In the genomic region with DNA sequence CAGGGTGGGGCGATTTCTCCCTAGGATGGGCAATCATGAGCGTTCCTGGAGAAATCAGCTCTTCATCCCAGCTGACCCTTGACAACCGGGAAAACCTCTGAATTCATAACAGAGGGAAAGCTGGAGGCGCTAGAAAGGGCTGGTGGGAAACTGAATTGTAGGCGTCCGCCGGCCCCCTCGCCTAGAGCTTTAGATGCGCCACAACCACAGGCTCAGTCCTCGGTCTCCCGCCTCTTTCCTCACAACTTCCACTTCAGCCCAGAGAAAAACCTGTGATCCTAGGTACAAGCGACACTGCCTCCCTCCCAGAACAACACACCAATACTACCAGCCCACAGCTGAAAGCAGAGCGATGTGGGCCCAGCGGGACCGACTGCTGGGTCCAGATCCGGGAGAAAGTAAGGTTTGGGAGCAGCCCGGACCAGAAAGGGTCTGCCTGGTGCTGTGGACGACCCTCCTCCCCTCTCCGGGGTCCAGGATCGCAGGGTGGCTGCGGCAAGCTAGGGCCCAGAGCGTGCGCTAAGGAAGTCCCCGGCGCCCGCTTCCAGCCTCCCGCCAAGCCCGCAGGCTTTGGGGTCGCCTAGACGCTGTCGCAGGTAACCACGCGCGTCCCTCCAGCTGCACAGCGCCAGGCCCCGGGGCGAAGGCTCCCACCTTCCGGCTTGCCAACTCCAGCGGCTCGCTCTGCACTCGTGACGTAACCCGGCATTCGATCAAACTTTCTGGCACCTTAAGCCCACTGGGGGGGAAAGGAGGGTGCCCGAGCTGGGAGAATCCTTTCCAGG, we compare ENCODE assay signal across 7 mouse cellular contexts. TPM values are rescaled to one million over a fixed set of nuclear protein-coding genes. Genes with fewer than 3 reads are reported as not detected.
DNase-seq lines count a peak whose midpoint lies in the region; ATAC-seq and TF ChIP-seq lines count a peak whose summit lies in the region.

No protein-coding gene starts in this region.

- POLR2A ChIA-PET in Patski (lab: Charles Lee), result interaction anchor here (0.6 to 1.8 kb wide), 4 partner anchors 11 to 25 kb away, joined by 3 to 9 read pairs (median 5); no protein-coding TSS in a partner anchor

- peak overlapping the region; percentile 78 for H3K27ac ChIP-seq in left cerebral cortex, adult 2 months
- peak overlapping the region; percentile 92 for H3K27ac ChIP-seq in midbrain, embryonic 11.5 days (ENCODE audit: low read depth, low read length)
- H3K27ac ChIP-seq in stomach, embryonic 14.5 days (ENCODE audit: low read length), result peak overlapping the region; percentile 95; the same call in 1 of the 2 replicates

- intact Hi-C loops in heart, postnatal 10 days (cut with DNase I), result loop anchor here (5.0 to 10.0 kb wide), 5 partner anchors 92 to 575 kb away; no protein-coding TSS in a partner anchor
- intact Hi-C loops in left cerebral cortex, adult 2 months (cut with DNase I), result loop anchor here (5.0 to 10.0 kb wide), 5 partner anchors 133 to 585 kb away; no protein-coding TSS in a partner anchor

- H3K9me3 ChIP-seq in E14TG2a.4 (ENCODE audit: low read length), result no peaks in the 10 kb centered on the region
- H3K9me3 ChIP-seq in midbrain, embryonic 11.5 days (ENCODE audit: control insufficient read depth, low read length), result no peaks in the 10 kb centered on the region
- no peaks in the 10 kb centered on the region for H3K9me3 ChIP-seq in stomach, embryonic 14.5 days (ENCODE audit: control insufficient read depth, low read depth, low read length)

- ATAC-seq in Patski, result peak; percentile 1
- no peak for ATAC-seq in midbrain, embryonic 11.5 days (ENCODE audit: low FRiP score)
- no peak for ATAC-seq in stomach, embryonic 14.5 days (ENCODE audit: insufficient number of reproducible peaks, insufficient read depth, low FRiP score, low read depth)

- no peak for TF ChIP-seq CTCF in E14TG2a.4 (conservative IDR thresholded peaks at IDR 0.05; ENCODE audit: low read length)
- TF ChIP-seq CTCF in Patski (IDR thresholded peaks at IDR 0.05), result no peak
- TF ChIP-seq CTCF in left cerebral cortex, adult 2 months (IDR thresholded peaks at IDR 0.05), result no peak

- H3K36me3 ChIP-seq in E14TG2a.4 (ENCODE audit: insufficient read depth, low read length), result no peaks in the 10 kb centered on the region
- no peaks in the 10 kb centered on the region for H3K36me3 ChIP-seq in midbrain, embryonic 11.5 days (ENCODE audit: control insufficient read depth, insufficient read depth, low read length)
- H3K36me3 ChIP-seq in stomach, embryonic 14.5 days (ENCODE audit: control insufficient read depth, insufficient read depth, low read length), result no peaks in the 10 kb centered on the region

- peaks cover 27% of the 10 kb centered on the region for H3K4me1 ChIP-seq in E14TG2a.4 (replicated peaks; ENCODE audit: low read depth, low read length)
- H3K4me1 ChIP-seq in midbrain, embryonic 11.5 days (ENCODE audit: control insufficient read depth, insufficient read depth, low read length), result peaks cover 10% of the 10 kb centered on the region; the same call in 1 of the 2 replicates
- H3K4me1 ChIP-seq in stomach, embryonic 14.5 days (ENCODE audit: control insufficient read depth, insufficient read depth, low read length), result peaks cover 9% of the 10 kb centered on the region; the same call in 1 of the 2 replicates

- H3K27me3 ChIP-seq in E14TG2a.4 (ENCODE audit: insufficient read depth, low read length) (peaks cover 51% of the 10 kb centered on the region), Patski (no peaks in the 10 kb centered on the region)
- peaks cover 9% of the 10 kb centered on the region for H3K27me3 ChIP-seq in midbrain, embryonic 11.5 days (ENCODE audit: control insufficient read depth, insufficient read depth, low read length)
- no peaks in the 10 kb centered on the region for H3K27me3 ChIP-seq in stomach, embryonic 14.5 days (ENCODE audit: control insufficient read depth, insufficient read depth, low read length)

- in situ Hi-C loops in Patski (cut with MboI; ENCODE audit: low pct_unique_long_range_greater_than_20kb), result loop anchor here (10.0 kb wide), 2 partner anchors 275 to 575 kb away; no protein-coding TSS in a partner anchor

- H3K4me3 ChIP-seq in E14TG2a.4 (replicated peaks; ENCODE audit: low read length), result peak overlapping the region; percentile 83
- peak overlapping the region; percentile 65 for H3K4me3 ChIP-seq in left cerebral cortex, adult 2 months
- peak overlapping the region; percentile 88 for H3K4me3 ChIP-seq in midbrain, embryonic 11.5 days (ENCODE audit: low read depth, low read length)
- peak overlapping the region; percentile 70 for H3K4me3 ChIP-seq in stomach, embryonic 14.5 days (ENCODE audit: low read depth, low read length)

- CTCF ChIA-PET in Patski (lab: Charles Lee), result interaction anchor here (0.8 to 1.3 kb wide), 3 partner anchors 11 to 312 kb away, joined by 3 read pairs; no protein-coding TSS in a partner anchor

- WGBS in midbrain, embryonic 11.5 days, result under 1% methylated on average over 45 of the region's 45 CpGs
- WGBS in stomach, embryonic 14.5 days, result under 1% methylated on average over 45 of the region's 45 CpGs

- peak overlapping the region; percentile 96 for H3K4me2 ChIP-seq in midbrain, embryonic 11.5 days
- H3K4me2 ChIP-seq in stomach, embryonic 14.5 days (replicated peaks; ENCODE audit: low read depth, low read length), result peak overlapping the region; percentile 97

- DNase-seq in Patski (ENCODE audit: low read depth, low spot score), result no peak
- peak; percentile 70 for DNase-seq in embryo, embryonic 9.5 days (ENCODE audit: extremely low spot score)
- DNase-seq in heart, postnatal 10 days, result peak; percentile 59 to 66
- DNase-seq in left cerebral cortex, adult 2 months (ENCODE audit: extremely low spot score in 1 of 2, low spot score in 2 of 2), result peak; percentile 23 to 52
- peak; percentile 97 for DNase-seq in midbrain, embryonic 11.5 days (ENCODE audit: low spot score, missing footprints)

- peak overlapping the region; percentile 96 for H3K9ac ChIP-seq in midbrain, embryonic 11.5 days (ENCODE audit: low read length)
- H3K9ac ChIP-seq in stomach, embryonic 14.5 days (replicated peaks; ENCODE audit: low read depth, low read length), result peak overlapping the region; percentile 87

RNA-seq across cellular contexts. Expression of a gene that starts 1.4 kb away (rescaled TPM):
- polyA plus RNA-seq in Patski (2021), result 18.6 TPM
- total RNA-seq in heart, postnatal 10 days (2021), result 10 to 100 TPM; 32.8 to 41.9 TPM
- total RNA-seq in left cerebral cortex, adult 2 months (2021), result 10 to 100 TPM; 38.8 to 47.7 TPM
- 72.5 and 80.5 TPM in 2 replicates for polyA plus RNA-seq in midbrain, embryonic 11.5 days (2014; fragmentation: Nextera tagmentation; extraction: Ambion mirVana)
- 56.9 and 58.6 TPM in 2 replicates for polyA plus RNA-seq in stomach, embryonic 14.5 days (2014; fragmentation: Nextera tagmentation; extraction: Ambion mirVana)
